Mouse (Mus musculus) granulocyte monocyte progenitor cell, adult 5-6 weeks (primary cell): ENCODE results near the gene Rcan2. TPM values are rescaled to one million over a fixed set of nuclear protein-coding genes. Genes with fewer than 3 reads are reported as not detected.
"Not testable (repeated sequence)": the region's sequence is repeated elsewhere in the genome, so short reads cannot be mapped to it uniquely, and the experiment has no call there.

Experiments used
- ATAC-seq: replicated peaks from 2 replicates; pipeline ENCODE4 v1.8.0; 2016; ENCODE audit warnings: mild to moderate bottlenecking, moderate TSS enrichment, inconsistent platforms; ENCODE audit not compliant: poor library complexity, severe bottlenecking
- total RNA-seq, 2 experiments: library from RNA; stranded (forward) in 1 of 2; stranded (reverse) in 1 of 2; fragments of 200-712, 200-1000 nt in 1 of 2; fragments of >200 nt in 1 of 2; fragmentation: Nextera tagmentation in 1 of 2; gene quantifications; 2 replicates each; pipeline ENCODE4 v1.2.3; 2014 to 2017

Rcan2 gene
- total RNA-seq, 2 experiments from 2014 or later = not detected

DNA sequence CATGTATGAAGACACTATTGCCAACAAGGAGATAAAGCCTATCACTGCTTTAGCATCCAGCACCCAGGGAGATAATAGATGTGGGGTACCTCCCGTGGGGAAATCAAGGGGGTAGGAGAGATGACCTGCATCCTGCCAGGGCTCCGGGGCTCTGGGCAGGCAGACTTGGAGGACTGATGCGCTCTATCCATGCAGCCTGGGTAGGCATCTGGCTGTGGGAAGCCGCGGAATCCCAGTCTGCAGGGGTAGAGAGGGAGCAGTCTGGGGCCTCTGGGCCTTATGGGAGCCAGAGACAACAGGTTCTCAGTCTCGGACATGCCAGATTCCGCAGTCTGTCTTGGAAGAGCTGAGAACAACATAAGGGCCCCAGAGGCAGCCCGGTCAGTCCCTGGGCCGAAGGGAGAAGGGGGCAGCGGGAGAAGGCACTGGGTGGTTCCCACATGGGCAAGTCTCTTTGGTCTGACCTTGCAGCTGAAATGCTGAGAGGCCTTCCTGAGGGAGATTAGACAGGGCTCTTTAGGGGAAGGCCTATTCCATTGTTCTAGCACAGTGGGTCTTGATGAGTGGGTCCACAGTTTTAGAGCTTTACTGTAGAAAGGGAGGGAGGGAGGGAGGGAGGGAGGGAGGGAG lies 23.7 kb downstream of the Rcan2 start:
- no peak for ATAC-seq

DNA sequence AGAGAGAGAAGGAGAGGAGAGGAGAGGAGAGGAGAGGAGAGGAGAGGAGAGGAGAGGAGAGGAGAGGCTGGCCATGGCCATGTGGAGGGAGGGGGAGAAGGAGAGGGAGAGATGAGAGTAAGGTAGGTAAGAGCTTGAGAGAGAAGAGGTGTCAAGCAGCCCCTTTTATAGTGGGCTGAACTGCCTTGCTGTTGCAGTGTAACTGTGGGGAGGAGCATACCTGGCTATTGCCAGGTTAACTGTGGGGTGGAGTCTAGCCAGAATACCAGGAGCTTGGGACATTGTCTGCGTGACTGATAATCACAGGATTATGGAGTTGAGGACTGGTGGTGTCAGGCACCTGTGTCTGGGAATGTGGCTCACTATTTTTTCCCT lies 24.2 kb downstream of the Rcan2 start:
- ATAC-seq = not testable (repeated sequence)

DNA sequence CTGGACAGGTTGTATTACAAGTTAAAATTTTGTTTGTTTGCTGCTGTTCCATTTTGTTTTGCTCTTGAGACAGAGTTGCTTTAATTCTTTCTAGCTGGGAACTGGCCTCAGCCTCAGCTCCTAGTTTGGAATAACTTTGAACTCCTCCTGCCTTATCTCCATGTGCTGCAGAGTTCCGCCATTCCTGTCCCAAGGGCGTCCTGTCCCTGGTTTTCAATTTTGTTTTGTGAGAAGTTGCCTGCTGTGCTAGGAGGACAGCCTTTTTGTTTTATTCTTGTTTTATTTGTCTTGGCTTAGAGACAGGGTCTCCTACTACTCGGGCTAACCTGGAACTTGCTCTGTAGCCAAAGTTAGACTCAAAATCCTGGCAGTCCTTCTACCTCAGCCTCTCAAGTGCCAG lies 26.1 kb downstream of the Rcan2 start:
- ATAC-seq = no peak

DNA sequence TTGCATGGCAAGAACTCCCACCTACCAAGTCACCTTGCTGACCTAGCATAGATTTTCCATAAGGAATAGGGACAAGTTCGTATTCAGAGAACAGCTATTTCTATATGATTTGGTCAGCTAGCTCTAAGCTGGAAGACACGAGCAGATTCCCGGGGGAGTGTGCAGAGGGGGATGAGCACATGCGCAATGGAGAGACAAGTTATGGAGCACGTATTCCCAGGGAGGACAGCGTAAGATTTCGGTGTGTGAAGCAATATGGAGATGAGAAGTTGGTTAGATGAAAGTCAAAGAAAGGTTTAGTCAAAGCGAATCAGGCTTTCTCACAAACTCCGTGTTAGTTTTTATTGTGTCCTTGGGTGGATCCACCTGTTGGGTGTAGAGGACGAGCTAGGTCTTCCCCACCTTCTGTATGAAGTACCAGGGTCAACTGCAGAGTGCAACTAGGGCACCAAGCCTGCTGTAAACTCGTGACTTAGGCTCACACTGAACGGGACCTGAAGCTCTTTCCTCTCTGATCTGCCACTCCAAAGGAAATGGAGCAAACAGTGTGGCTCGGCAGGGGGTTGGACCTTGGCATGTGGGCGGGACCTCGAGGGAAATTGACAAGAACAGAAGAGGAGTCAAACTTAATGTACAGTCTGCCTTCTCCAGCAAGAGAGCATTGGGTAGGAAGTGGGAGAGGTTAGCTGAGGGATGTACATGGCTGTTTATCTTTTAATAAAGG lies 31.4 kb downstream of the Rcan2 start:
- no peak for ATAC-seq

DNA sequence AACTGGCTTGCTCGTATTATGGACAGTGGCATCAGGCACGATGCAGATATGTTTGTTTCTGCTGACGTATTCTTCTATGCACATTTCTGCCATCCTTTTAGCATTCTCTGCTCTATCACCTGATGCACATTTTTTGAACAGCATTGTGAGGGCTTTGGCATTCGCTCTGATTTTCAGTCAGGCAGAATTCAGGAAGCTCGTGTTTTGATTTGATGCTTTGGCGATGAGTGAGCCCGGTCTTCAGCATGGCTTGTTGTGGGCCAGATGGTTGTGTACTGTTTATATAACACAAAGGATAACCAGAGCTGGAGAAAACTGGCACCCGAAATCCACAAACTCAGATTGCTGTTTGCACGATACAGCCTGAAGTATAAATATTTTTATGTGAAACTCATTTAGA lies 39.1 kb downstream of the Rcan2 start:
- no peak for ATAC-seq

DNA sequence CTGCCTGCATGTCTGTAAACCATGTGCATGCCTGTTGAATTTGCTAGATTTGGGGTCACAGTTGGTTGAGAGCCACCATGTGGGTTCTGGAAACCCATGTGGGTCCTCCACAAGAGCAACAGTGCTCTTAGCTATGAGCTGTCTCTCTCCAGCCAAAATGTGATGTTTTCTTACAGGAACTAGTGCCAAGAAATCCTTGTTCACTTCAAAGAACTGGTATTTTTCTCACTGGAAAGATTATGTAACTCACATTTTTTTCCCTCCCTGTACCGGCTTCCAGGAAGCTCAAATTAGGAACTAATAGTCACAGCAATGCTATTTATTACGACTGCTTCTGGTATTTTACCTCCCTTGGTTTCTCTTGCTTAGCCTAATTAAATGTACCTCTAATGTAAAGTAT lies 45.6 kb downstream of the Rcan2 start:
- no peak for ATAC-seq

DNA sequence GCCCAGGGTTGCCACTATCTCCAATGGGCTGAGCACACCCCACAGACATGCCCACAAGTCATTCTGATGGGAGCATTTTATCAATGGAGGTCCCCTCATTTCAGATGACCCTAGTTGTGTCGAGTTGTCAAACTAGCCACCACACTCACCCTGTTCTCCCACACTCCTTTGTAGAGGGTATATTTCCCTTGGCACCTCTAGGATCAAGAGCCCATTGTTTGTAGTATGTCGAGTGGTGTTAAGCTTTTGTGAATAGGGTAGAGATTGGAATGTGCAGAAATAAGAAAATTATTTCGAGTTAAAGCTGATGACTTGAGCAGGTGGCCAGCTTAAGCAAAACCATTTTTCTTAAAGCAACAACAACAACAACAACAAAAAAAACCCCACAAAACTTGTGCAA lies 47.8 kb downstream of the Rcan2 start:
- no peak for ATAC-seq

DNA sequence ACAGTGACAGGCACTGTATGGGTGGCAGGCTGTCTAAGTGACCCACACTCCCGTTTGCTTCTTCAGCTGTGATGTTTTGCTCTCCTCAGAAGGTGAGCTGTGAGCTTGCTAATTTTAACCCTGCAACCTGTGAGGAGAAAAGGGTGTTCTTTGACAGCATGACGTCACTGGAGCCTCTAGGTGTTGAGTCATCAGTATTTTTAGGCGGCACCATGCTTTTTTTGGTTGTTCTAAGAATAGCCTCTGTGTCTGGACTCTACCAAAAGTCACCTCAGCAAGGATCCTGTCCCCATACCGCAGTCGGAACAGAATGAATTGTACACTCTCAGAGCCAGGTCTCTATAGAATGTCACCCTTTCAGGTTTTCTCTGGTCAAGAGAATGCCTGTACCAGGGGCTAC lies 54.0 kb downstream of the Rcan2 start:
- no peak for ATAC-seq

DNA sequence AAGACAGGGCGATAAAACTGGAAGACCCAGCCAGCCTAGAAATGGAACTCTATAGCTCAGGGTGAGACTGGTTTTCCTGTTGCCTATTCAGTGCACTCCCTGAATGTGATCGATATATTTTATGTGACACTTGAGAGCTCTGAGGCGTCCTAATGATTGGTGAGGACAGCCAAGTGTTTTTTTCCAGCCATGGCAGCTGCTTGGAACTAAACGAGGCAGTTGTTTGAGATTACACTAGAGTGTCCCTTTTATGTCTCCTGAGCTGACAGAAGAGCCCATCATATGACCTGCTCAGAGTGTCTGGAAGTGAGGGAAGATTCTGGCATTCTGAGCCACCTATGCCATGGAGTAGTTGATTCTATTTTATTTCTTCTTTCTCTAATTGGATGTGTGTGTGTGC lies 54.9 kb downstream of the Rcan2 start:
- no peak for ATAC-seq

DNA sequence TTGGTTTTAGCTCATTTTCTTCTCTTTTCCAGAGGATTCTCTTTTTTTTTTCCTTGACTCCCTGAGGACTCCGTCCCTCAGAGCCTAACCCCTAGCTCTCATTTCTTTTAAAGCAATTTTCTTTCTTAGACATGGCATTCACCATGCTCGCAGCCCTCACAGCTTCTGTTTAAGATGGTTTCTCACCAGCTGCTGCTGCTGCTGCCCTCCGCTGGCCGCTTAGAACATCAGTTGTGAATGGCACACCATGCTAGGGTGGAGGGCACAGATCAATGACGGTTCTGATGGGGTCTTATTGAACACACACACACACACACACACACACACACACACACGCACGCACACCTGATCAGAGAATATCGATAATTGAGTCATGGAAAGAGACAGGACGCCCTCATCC lies 67.7 kb downstream of the Rcan2 start:
- ATAC-seq = no peak

DNA sequence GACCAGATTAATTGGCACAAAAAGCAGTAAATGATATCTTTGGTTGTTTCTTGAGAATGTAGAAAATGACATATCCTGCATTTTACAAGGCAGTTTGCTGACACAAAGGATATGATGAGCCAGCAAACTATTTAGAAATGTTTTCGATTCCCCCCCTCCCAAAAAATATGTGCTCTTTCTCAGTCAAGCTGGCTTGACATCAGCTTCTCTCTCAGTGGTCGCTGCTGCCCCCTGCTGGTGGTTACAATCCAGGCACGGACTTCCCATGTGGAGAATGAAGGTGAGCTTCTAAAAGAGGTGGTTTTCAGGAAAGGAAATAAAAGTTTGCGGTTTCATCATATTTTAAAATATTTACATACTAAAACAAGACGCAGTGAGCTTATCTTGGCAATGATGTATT lies 68.5 kb downstream of the Rcan2 start:
- peak; percentile 63; the same call in 1 of the 2 replicates for ATAC-seq

DNA sequence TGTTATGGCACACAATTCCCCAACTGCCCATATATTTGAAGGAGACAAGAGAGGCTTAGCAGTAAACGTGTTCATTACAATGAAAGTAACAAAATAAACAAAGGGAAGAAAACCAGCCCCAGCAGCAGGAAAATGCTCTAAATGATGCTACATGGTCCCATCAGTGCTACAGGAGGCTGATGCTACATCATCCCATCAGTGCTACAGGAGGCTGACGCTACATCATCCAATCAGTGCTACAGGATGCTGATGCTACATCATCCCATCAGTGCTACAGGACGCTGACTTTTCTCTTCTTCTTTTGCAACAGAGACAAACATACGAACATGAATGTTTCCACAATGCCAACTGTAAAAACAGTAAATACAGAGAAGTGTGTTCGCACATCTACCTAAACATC lies 73.3 kb downstream of the Rcan2 start:
- no peak for ATAC-seq

DNA sequence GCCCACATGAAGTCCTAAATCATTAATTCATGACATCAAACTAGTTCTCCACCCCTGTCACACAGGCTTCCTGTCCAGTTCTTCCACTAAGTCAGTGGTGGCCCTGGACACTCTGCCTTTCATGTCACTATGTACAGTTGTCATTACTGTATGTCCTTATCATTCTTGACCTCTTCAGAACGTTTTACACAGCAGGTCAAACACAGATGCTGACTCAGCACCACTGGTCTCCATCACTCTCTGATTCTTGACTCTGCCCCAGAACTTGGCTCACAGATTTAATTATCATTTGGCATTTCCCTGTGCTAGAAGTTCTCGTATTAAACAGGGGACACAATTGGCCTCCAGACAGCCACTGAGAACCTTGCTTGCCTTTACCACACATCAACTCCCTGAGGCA lies 76.3 kb downstream of the Rcan2 start:
- ATAC-seq = no peak

DNA sequence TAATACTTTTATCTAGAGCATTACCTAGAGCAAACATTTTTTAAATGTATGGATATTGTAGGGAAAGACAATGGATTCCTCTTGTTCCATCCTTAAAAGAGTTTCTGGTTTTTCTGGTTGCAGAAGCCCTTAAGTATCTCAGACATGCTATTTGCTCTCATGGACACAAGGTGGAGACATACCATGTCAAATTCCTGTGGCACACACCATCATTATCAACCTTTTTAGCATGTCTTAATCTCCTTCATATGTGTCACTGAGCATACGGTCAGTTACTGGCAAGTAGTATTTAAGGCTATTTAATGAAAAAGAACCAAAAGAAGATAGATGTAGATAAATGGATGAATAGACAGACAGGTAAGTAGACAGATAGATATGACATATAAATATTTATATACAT lies 81.9 kb downstream of the Rcan2 start:
- ATAC-seq = no peak; the same call in 1 of the 2 replicates

DNA sequence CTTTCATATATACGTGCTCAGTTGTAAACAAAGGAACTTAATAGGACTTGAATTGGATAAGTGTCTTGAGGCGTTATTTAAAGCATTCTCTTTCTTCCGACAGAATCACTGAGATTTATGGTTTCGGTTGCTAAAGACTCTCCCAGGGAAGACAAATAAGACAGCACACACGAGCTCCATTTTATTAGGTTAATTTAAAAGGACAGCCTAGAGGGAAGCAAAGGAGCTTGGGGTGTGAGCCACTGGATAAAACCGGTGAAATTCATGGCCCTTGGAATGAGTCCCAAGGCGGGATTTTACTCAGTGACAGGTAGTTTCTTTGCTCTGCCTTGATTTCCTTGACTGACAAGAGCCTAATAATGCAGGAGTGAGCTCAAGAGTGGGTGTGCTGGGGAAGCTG lies 85.1 kb downstream of the Rcan2 start:
- ATAC-seq = no peak

DNA sequence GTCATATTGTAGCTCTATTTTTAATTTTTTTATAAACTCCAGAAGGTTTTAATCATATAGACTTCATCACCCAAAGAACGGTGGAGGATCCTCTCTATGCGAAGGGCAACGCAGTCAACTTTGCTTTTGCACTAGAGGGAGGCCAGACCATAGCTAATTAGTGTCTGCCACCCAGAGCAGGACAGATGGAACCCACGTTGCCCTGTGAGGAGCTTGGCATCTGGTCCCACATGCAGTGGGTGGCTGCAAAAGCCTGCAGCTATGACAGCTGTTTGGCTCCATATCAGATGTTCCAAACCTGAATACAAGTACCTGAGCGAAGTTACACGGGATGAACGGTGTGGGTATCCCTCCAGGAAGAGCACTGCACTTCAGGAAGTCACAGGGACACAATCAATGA lies 86.8 kb downstream of the Rcan2 start:
- ATAC-seq = no peak

DNA sequence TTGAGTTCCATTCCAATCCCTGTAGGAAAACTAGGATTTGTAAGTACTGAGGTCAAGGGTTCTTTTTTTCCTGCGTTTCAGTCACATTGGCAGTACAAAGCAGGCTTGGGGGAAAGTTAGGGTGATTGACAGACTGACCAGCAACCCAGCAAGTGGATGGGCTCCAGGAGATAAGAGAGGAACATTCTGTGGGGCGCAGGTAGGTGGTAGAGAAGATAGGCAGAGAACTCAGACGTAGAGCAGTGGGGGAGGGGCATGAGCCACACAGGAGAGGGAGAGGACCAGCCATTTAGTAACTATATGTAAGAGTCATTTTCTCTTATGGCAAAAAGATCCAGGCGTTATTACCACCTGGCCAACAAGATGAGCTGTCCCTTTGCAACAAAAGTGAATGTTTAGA lies 96.2 kb downstream of the Rcan2 start:
- ATAC-seq = no peak

DNA sequence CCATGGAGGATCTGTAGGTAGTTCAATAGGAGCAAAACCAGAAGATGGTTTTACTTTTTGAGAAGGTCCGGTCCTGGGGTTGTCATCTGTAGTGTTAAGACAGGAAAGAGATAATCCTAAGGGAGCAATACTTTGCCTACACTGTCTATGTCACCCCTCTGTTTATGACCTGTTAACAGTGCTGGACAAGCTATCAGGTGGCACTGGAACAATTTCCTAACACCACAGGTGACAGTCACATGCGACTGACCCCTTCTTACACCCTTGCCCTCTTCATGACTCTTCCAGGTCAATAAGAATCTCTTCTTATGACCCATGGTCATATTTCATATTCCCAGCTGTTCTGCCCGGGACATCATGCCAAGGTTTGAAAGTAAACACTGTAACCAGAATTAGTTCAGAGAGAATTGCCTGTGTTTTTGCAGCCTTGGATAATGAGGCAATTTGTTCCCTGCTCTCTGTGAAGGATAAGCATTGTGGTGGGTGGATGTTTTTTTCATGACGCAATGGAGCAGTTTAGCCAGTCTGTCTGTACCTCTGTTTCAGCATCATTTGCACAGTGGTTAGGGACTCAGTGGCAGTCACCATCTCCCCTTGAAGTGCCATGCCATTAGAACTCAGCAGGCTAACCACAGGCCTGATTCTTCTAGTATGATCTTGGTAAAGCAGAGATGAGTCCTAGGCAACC lies 98.4 kb downstream of the Rcan2 start:
- ATAC-seq = no peak

DNA sequence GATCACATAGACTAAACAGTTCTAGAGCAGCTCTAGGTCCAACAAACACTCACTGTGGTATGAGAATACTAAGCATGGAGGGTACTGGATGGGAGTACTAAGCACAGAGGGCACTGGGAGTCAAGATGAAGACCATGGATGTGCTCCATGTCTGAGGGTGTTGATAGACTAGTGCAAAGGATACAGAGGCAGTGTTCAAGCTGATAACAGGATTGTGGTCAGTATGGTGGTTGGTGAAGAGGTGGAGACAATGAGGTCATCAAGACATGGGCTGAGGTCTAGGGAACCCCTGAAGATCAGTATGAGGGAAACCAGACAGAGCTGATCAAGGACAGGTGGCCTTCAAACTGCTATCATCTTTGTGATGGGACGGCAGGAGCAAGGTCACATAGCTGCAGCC lies 99.0 kb downstream of the Rcan2 start:
- ATAC-seq = no peak

DNA sequence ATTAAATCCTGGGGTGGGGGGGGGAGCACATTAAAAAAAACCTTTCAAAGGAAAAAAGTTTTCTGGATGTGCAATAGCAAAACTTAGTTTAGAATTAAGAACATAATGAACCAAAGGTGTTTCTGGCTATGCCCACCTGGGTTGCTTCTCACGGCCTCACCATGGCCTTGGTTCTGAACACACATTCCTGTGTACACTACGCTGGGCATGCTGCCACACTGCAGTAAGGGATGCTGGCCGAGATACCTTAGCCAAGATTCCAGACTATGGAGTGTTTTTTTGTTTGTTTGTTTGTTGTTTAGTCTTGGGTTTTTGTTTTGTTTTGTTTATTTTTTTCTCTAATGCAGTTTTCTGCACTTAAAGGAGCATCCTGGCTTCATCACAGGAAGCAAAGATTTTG lies 100.3 kb downstream of the Rcan2 start:
- ATAC-seq = no peak

DNA sequence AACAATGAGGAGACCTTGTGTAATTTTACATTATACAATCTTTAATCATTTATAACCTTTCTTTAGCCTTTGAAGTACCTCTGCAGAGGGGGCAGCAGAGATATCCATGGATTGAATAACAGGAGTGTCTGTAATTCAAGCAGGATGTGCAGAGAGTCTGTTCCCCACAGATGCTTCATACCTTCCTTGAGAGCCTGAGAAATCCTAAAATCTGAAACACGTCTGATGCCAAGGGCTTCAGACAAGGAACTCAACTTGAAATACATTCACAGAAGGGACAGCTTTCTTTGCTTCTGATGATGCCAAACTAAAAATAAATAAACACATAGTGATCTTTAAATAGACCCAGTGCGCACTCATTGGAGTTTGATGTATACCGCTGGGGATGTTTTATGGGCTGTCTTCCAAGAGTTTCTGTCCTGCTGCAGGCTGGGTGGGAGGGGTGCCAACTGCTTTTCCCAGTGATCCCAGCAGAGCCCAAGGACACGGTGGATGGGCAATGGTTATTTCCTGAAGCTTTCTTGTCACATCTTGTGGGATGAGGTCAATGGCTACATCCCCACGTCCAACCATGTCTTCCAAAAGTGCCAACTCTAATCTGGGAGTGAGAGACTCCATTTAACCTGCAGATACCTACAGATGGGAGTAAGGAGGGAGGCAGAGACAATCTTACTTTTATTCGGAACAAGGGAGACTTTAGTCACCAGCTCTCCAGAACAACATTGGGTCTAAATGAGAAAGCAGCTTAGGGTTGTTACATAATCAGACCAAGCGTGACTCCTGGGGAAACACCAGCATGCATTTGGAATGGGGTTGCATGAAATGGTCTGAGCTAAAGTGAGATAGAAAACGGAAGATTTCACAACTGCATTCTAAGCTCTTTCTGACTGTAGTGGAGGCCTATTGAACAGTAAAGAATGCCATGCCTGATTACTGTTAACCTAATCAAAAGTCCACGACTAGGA lies 102.9 kb downstream of the Rcan2 start:
- ATAC-seq = no peak
